Mouse (Mus musculus): ENCODE measurements at regions not wholly inside any gene's neighbourhood (a gene's known extent, or its start where the extent isn't known, plus 50 kb on each side); places are given as distances from the start of the nearest gene placed in this dataset.

DNA sequence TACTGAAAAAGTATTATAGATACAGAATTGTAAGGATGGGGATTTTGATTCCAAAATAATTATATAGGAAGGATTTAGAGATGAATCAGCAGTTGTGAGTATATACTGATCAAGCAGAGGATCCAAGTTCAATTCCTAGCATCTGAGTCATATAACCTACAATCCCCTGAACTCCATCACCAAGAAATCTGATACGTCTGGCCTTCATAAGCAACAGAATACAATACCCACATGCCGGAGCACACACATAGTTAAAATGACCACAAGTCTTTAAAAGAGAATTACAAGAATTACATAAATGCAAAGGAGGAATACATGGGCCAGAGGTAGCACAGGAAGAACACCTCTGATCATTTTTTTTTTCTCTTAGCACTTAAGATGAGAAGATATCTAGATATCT is 847.7 kb downstream of the D3Ertd751e start:
- DNase-seq (ENCODE audit: low spot score in 2 of 2) = no peak

DNA sequence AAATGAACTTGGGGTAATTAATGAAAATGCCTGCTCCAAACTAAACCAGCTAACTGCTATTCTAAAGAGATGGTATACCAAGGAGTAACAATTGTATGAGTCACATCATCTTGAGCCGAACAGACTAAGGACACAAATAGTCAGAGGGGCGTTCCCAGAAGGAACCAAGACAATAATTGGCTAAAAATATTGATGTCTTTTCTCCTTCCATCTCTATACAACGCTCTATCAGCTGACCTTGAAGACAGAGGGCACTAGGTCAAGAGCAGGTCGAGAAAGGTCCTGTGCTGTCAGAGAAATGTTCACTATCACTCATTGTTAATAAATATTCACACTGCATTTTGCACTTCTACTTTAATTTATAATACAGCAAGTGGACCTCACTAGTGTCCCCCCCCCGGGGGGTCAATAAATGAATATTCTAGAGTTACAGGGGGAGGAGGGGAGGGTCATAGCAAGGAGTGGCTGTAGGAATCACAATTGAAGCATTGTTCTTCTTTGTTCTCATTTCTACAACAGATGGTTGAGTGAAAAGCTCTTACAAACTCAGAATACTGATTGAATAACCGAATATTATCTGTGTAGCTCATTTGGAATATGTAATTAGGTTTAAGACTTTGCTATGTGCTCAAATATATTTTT is 851.5 kb downstream of the D3Ertd751e start:
- DNase-seq (ENCODE audit: low spot score in 2 of 2) = no peak

DNA sequence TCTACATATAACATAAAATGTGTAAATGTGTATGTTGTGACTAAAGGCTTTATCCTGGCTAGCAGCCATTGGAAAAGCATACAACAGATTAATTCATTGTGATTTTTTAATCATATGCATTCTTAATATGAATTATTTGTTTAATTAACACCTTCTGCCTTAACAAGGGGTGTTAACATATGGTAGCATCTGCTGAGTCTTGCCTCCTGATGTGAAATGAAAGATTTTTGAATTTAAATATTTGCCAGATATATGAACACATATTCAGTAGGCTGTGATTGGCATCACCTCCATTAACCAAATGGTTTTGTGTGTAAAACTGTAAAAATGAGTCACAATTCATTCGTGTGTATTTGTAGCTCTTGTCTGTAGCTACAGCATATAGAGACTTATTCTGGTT is 854.3 kb downstream of the D3Ertd751e start:
- DNase-seq (ENCODE audit: low spot score in 2 of 2) = no peak
